Mouse (Mus musculus) liver, embryonic 14.5 days (tissue): ENCODE data around the gene Kntc1.

ENCODE experiments used
- CTCF ChIP-seq: IDR thresholded peaks from 2 replicates; pipeline ENCODE4 v1.5.1; 2016; ENCODE audit warnings: antibody characterized with exemption, low read depth, control low read depth
- EP300 ChIP-seq: IDR thresholded peaks from 2 replicates; pipeline ENCODE4 v1.6.1; 2016; ENCODE audit warnings: antibody characterized with exemption, low read depth

- TF ChIP-seq CTCF (no peak), EP300 (no peak)
Measured at GRCm38 (mm10) chr5:123816891-123817290, 67.4 kb downstream of the Kntc1 start.
